Mouse (Mus musculus) liver, embryonic 11.5 days (tissue): ENCODE results near the gene Rgs8. TPM values are rescaled to one million over a fixed set of nuclear protein-coding genes. Genes with fewer than 3 reads are reported as not detected.

ENCODE experiments used
- ATAC-seq: fragments of 200-750 bp; cut with Nextera tagmentation; replicated peaks from 2 replicates; pipeline ENCODE4 v1.8.0; 2017; ENCODE audit warnings: moderate number of reproducible peaks, mild to moderate bottlenecking, moderate TSS enrichment, moderate library complexity; ENCODE audit not compliant: low FRiP score
- DNase-seq: peaks from one replicate; pipeline ENCODE4 v3.0.0-alpha.2; 2017; ENCODE audit warnings: low spot score
- H3K27ac ChIP-seq: fragments of 300-500 bp; sonication (generic); 2 replicates; pipeline ENCODE4 v1.5.1; 2014; ENCODE audit warnings: mild to moderate bottlenecking, low read depth, low read length, control low read depth
- H3K27me3 ChIP-seq: fragments of 300-500 bp; sonication (generic); replicated peaks from 2 replicates; pipeline ENCODE4 v1.6.1; 2014; ENCODE audit warnings: low read length, mixed read lengths; ENCODE audit not compliant: control insufficient read depth, insufficient read depth
- H3K36me3 ChIP-seq: fragments of 300-500 bp; sonication (generic); 2 replicates; pipeline ENCODE4 v1.6.1; 2014; ENCODE audit warnings: mild to moderate bottlenecking, low read length, moderate library complexity, mixed read lengths; ENCODE audit not compliant: control insufficient read depth, insufficient read depth
- H3K4me1 ChIP-seq: fragments of 300-500 bp; sonication (generic); replicated peaks from 2 replicates; pipeline ENCODE4 v1.6.1; 2014; ENCODE audit warnings: low read length, mixed read lengths; ENCODE audit not compliant: control insufficient read depth, insufficient read depth
- H3K4me2 ChIP-seq: fragments of 300-500 bp; sonication (generic); 2 replicates; pipeline ENCODE4 v1.6.1; 2014; ENCODE audit warnings: mild to moderate bottlenecking, control low read depth, moderate library complexity
- H3K4me3 ChIP-seq: fragments of 300-500 bp; sonication (generic); 2 replicates; pipeline ENCODE4 v1.5.1; 2014; ENCODE audit warnings: low read depth, low read length, control low read depth
- H3K9ac ChIP-seq: fragments of 300-500 bp; sonication (generic); 2 replicates; pipeline ENCODE4 v1.6.1; 2014; ENCODE audit warnings: low read depth, low read length, control low read depth
- H3K9me3 ChIP-seq: fragments of 300-500 bp; sonication (generic); 2 replicates; pipeline ENCODE4 v1.6.1; 2016; ENCODE audit warnings: low read length, inconsistent platforms, mixed read lengths; ENCODE audit not compliant: control insufficient read depth
- WGBS: fragments of 180-500 bp; shearing (Covaris S2); extraction: QIAGEN DNeasy Blood & Tissue Kit; methylation state at CpG from one replicate; pipeline ENCODE4 v1.1.7; 2014; 5-methylcytosine and 5-hydroxymethylcytosine counted together
- polyA plus RNA-seq: library from polyadenylated mRNA; unstranded; fragments of >200 nt; fragmentation: Nextera tagmentation; extraction: Ambion mirVana; gene quantifications from 2 replicates; pipeline ENCODE4 v1.2.1, GENCODE M21; 2014

The Rgs8 gene
- polyA plus RNA-seq, 1 experiment from 2014 or later, result 0.19 TPM

DNA sequence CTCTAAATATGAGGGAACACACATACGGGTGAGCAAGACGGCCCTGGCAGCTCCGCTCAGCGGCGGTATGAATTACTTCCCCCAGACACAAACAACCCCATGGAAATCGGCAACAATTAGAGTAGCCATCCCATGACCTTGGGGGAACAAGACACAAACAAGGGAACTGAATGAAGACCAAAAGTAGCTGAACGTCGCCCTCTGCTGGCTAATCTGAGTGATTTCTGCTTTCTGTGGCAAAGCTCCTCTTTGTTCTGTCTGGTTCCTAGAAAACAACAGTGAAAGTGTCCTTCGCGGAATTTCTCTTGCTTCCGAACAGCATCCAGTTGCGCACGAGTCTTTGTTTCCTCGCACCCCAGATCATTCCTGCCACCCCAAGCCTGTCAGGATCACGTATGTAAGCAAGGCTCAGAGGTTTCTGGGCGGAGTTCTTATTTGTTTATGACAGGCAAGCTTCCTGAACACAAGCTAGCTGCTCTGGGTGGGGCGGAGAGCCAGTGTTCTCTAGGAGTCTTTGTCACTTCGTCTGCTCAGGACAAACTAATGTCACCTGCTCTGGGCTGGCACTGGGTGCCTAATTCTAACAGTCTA, 96.5 kb downstream of the Rgs8 start, which contains the start of gene Rnasel:
TSS of gene Rnasel (plus strand) at position 216 of the 591 bp plus-strand sequence.
- peaks cover 11% of the 10 kb centered on the region for H3K4me1 ChIP-seq
- peak; percentile 74 for DNase-seq
- ATAC-seq, result peak; percentile 69

More for the DNA sequence above, 96.5 kb downstream of the Rgs8 start, which contains the start of gene Rnasel:
- Histone ChIP-seq H3K9me3 (no peaks in the 10 kb centered on the region), H3K9ac (peak within 1 kb of the TSS; percentile 75), H3K4me2 (peak within 1 kb of the TSS; percentile 76), H3K36me3 (no peaks in the 10 kb centered on the region), H3K27ac (peak within 1 kb of the TSS; percentile 33), H3K4me3 (peak within 1 kb of the TSS; percentile 48), H3K27me3 (no peaks in the 10 kb centered on the region)
- WGBS, result 4% methylated on average over 18 of the region's 18 CpGs

Other genes starting within 250 kb of the Rgs8 start
- 0.38 and 0.56 TPM in 2 replicates for gene Shcbp1l, start 227.9 kb upstream of the Rgs8 start, polyA plus RNA-seq
- 12.9 and 16.0 TPM in 2 replicates for gene Dhx9, start 165.4 kb upstream of the Rgs8 start, polyA plus RNA-seq
- 8.0 and 11.0 TPM in 2 replicates for gene Npl, start 103.0 kb upstream of the Rgs8 start, polyA plus RNA-seq
- gene Rgs16, start 87.3 kb downstream of the Rgs8 start, polyA plus RNA-seq, result 0.94 and 1.3 TPM in 2 replicates
- 5.4 and 7.2 TPM in 2 replicates for gene Rnasel, start 96.4 kb downstream of the Rgs8 start, polyA plus RNA-seq
- 0.07 TPM in 1 of 2 replicates, not detected in the other for gene Rgsl1, start 191.1 kb downstream of the Rgs8 start, polyA plus RNA-seq
- gene Teddm1b, start 221.3 kb downstream of the Rgs8 start, polyA plus RNA-seq, result 0.40 and 0.49 TPM in 2 replicates
- not detected in 2 replicates for gene Teddm1a, start 238.7 kb downstream of the Rgs8 start, polyA plus RNA-seq
- gene Glul, start 246.9 kb downstream of the Rgs8 start, polyA plus RNA-seq, result 129 and 146 TPM in 2 replicates
- gene Teddm2, start 247.2 kb downstream of the Rgs8 start, polyA plus RNA-seq, result 0.21 and 0.45 TPM in 2 replicates